Mouse (Mus musculus) kidney, postnatal 25 days (tissue): ENCODE measurements around the gene Smtnl1.
"Not testable (repeated sequence)": the region's sequence is repeated elsewhere in the genome, so short reads cannot be mapped to it uniquely, and the experiment has no call there.

Source experiments
- DNase-seq, 2 experiments: peaks; one replicate each; pipeline ENCODE4 v3.0.0; 2021; ENCODE audit warnings: mixed read lengths in 2 of 2

Smtnl1 gene

DNA sequence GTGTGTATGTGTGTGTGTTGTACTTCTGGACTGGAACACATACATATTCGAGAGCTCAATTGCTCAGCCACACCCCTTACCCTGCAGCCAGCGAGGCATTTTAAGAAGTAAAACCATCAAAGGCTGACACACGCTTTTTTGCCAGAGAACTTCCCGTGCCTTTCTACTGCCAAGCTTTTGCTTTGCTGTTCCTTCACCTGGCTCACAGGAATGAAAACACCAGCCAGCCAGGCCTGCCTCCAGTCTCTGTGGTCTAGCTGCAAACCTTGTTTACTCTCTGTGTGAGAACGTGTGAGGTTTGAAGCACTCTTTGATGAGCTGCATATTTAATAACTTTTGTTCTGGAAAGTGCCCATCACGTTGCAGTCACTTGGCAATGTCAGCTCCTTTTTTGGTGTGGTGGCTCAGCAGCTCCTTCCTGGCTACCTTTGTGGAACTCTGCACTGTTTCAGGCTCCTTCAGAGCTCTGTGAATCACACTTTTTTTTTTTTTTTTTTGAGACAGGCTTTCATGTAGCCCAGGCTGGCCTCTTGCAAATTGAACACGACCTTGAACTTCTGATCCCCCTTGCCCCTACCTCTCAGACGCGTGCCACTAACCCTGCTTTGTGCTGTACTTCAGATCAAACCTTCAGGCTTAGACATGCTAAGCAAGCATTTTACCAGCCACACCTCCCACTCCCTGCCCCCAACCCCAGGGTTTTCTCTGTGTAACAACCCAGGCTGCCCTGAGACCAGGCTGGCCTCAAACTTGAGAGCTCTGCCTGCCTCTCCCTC, 15.6 kb upstream of the Smtnl1 start:
- DNase-seq: peak in 1 of 2 experiments; percentile 28

DNA sequence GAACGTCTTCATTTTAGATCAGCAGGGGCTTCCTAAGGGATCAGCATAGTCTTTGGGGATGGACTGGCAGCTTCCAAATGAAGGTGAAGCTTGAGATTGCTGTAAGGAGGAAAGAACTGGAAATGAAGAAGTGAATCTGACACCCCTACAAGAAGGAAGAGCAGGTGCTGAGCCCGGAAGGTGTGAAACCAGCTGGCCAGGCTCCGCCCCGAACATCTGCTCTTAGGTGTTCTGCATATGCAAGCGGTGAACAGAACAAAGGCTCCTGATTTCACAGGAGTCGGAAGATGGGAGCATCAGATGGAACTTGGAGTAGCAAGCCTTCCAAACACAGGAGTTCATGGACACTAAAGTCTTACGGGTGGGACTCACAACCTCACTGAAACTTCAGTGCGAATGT, 14.7 kb upstream of the Smtnl1 start:
- peak in 1 of 2 experiments; percentile 13 for DNase-seq

DNA sequence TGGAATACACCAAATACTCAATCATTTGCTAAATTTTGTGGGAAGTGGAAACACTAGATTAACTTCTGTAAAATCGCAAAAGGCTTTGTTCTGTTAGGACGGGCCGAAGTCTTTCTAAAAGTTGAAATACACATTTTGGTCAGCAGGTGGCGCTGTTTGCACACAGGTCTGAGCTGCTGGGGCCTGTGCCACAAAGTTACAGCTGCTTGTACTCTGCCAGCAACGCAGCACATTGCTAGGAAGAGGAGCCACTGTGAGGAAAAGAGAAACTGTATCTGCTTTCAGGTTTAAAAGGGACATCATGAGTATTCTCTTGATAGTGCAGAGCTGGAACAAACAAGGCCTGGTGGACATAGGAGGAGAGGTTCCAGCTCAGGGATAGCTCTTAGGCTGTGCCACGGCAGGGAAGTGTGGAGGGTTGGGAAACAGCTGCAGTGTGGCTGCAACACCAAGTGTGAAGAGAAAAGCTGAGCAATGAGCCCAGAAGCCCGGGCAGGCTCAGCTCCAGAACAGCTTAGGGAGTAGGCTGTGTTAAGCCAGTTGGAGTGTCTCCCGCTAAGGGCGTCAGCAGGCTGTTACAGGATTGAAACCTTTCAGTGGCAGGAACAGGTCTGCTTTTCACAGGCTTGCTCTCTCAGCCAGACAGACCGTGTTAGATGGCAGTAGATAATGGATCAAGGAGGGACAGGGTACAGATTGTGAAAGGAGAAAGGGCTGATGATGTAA, 9.4 kb upstream of the Smtnl1 start:
- DNase-seq: peak; percentile 81 to 92

DNA sequence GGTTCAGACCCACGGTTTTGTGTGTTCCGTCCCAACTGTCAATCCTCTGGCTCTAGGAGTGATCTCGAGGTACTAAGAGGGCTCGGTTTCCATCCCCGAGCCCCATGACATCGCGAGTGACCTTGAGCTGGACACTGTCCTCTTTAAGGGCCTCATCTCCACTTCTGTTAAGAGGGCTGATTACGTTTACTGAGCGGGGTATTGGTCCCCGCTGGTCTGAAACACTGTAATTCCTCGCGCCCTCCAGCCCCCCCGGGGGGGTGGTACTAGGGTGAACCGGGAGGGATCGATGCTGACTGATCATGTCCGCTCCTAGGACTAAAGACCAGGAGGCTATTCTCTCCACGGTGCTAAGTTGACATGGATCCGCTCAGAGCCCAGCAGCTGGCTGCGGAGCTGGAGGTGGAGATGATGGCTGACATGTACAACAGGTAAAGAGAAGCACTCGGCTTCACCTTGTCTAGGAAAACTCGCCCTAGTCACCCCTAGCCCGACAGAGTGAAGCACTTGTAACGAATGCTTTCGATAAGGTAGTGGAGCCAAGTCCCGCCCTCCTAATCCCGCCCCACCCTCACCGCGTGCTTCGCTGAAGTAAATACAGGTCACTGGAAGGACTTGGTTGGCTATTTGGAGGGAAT, 5.0 kb upstream of the Smtnl1 start:
- DNase-seq: peak; percentile 58 to 66

DNA sequence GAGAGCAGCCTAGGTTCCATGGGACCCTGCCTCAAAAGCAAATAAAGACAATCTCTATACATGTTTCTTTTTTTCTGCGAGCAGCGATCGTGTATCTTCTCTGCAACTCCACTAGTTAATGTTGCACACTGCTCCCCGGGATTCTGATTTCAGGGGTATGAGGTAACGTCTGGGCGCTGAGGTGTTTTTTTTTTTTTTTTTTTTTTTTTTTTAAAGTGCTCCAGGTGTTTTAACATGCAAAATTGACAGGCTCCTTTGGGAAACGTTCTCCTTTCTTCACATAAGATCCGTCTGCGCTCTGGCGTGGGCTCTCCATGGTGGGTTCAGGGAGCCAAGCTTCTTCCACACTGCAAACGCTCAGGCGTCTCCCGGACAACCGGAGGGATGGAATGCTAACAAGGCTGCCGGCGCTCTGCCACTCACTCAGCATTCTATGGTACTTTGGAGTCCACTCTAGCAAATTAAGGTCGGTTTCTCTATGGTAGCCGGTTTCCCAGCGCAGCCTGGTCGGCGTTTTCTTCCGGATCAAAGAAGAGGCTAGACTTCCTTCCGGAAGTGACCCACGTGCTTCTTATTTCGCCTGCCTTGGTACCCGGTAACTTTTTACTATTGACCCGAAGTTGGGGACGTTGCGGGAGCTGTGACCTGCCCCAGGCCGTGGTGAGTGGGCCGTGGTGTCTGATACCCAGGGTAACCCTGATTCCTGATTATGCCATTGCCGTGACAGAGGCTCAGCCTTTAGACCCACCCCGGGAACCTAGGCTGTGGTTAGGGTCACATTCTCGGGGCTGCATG, 4.2 kb upstream of the Smtnl1 start, which contains the start of gene Timm10:
TSS of gene Timm10 (plus strand) at position 510 of the 795 bp plus-strand sequence.
- DNase-seq: peak; percentile 87 to 94

DNA sequence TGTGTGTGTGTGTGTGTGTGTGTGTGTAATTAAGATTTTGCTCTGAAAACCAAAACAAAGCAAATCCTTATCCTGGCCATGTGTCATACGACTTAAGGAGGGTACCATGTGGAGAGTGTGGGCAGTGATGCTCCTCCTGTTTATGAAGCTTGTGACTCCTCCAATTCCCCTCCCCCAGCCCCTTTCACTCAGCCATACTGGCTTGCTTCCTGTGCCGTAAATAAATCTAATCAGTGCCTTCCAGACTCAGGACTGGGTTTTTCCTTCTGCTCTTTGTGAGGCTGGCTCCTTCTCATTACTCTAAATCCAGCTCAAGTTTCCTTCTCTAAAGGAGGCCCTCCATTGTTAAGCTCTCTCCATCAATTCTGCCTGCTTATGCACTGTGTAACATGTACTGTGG, 785 bp upstream of the Smtnl1 start:
- DNase-seq: no peak

DNA sequence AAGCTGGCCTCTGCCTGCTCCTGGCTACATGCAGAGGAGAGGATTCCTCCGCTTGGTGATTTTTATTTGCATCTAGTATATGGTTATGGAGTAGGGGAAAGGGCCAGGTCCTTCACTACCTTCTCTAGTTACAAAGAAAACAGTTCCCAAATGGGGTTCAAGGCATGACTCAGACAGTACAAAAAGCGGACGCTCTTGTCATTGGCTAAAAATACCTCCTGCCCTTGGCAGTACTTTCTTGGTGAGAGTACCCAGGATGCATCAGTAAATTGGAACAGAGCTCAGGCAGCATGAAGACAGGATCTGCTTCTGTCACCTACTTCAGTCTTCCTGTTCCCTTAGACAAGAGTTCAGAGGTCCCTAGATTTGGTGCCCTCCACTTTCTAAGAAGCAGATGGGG, 2.6 kb downstream of the Smtnl1 start:
- no peak for DNase-seq

DNA sequence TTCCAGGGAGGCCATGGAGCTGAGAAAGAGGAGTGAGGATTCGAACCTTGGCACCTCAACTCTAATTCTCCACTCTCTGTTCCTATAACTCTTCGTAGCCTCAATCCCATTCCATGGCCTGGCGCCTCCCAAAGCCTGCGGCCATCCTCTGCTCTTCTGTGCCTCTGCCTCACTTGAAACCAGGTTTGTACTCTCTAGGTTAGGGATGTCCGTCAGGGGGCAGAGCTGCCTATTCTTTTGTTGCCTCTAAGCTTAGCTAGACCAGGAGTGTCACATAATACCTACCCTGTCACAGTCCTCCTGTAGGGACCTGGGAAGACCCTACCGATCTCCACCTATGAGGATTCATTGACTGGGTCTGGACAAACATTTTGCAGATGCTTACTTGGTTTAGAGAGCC, 9.8 kb downstream of the Smtnl1 start:
- DNase-seq: no peak

DNA sequence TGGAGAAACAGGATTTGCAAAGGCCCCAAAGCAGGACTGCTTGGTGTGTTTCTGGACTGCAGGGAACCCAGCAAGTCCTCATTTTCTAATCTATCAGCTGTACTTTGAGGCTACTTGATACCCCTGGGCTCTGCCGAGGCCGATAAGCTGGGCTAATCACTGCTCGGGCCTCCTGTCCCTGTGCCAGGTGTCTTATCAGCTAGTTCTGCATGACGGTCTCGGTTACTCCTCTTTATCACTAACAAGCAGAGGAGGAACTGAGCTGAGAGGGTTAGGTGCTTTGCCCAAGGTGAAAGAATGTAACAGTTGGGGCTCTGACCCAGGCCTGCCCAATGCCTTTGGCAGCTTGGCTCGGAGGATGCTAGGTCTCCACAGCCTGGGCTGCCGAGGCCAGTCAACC, 10.6 kb downstream of the Smtnl1 start:
- no peak for DNase-seq

DNA sequence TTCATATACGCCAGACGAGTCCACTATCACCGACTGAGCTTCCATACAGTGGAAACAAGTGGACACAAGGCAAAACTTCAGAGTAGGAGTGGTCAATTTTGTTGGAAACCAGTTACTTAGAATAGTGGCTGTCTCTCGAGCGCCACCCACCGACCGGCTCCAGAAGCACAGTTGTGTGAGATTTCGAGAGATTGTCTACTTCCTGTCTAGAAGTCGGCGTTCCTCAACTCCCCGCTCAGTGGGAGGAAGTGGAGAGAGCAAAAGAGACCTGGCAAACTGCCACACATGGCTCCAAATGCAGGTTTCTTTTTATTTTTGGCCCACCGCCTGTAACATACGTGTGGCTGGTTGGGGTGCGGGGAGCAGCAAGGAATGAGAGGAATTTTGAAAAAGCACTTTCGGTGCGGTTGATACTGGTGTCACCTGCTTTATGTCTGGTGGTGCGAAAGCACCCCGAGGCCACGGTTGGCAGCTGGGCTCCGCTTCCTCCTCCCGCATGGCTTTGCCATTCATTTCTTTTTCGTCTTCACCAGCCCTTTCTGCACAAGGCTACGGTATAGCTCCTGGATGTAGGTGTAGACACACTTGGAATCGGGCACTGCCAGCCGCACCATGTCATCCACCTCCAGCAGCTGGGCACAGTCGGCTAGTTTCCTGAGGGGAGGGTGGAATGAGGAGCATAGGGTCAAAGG, 11.4 kb downstream of the Smtnl1 start:
- peak; percentile 84 to 87 for DNase-seq

DNA sequence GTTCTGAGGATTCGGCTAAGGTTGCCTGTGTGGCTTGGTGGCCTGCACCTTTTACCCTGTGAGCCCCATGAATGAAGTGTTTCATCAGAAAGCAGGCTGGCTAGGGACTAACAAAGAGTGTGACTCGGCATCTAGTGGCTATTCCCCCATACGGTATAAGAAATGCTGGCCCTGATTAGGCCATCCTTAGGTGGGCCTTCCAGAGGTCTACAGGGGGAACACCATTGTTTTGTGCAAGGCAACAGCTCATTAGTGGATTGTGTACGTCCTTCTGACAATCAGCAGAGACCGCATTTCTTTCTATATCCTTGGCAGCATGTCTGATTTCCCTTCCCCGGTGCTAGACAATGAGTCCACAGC, 11.9 kb downstream of the Smtnl1 start:
- no peak for DNase-seq

DNA sequence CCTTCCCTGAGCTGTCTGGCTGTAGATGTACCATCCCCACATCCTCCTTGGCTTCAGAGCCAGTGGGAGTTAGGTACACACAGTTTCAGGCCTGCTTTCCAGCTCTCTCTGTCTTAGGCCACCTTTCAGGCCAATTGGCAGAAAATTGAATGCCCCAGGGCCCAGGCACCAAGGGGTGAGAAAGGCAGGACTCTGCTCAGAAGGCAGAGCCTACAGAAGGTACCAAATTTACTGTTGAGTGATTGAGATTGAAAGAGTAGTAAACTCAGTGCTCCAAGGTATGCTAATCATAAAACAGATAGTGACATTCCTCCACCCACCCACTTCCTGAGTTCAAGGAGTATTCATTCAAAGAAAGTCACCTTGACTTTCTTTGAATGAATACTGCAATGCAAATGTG, 13.1 kb downstream of the Smtnl1 start:
- DNase-seq: no peak

DNA sequence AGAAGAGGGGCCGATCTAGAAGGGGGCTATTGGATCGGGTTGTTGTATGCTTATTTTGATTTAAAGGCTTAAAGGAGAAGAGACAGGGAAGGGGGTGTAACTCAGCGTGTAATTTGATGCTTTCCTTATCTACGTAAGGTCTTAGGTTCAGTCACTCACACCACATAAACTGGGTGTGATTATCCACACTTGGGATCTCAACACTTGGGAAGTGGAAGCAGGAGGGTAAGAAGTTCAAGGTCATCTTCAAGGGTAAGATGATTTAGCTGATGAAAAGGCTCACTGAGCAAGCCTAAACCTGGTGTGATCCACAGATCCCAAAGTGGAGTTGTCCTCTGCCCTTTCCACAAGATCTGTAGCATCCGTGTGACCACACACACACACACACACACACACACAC, 15.9 kb downstream of the Smtnl1 start:
- DNase-seq: no peak

DNA sequence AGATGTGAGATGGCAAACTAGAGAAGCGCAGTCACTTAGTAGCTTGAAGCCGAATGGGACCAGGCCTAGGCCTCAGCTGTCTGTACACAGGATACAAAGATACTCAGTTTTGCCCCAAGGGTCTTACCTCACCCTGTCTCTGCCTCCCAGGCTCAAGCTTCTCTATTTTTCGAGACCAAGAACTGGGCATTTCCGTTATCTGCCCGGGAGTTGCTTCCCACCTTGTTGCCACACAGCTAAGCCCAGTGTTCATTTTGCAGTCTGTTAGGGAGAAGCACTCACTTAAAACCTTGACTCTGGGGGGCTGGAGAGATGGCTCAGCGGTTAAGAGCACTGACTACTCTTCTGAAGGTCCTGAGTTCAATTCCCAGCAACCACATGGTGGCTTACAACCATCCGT, 18.5 kb downstream of the Smtnl1 start:
- DNase-seq: no peak

DNA sequence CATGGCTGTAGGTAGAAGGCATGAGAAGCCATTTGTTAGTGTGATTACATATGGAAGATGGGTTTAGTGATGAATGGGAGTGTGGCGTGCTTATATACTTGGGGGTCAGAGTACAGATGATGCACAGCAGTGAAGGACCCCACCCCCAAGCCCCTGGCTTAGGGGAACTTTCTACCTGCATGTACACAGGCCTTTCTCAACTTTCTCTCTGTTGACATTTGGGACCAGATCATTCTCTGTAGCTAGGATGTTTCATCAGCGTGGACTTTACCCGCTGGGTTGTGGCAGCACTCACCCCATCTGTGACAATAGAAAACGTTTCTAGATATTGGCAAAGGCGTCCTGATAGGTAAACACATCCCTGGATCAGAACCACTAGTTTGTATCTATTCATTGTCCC, 21.2 kb downstream of the Smtnl1 start:
- DNase-seq: not testable (repeated sequence)

DNA sequence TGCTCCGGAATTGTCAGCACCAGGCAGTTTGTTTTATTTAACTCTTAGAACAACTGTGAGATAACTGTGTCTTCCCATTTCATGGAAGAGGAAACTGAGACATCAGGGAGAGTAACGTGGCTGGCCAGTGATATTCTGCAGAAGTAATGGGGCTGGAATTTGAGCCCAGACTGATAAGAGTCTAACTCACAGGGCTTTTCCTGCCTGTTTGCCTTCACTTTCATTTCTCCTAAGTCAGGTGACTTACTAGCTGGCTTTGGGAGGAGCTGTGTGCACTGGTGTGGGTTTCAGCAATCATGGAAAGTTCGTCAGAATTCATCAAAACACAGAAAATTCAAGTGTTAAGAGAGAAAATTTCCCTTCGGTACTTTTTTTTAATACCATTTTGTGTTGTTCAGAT, 22.1 kb downstream of the Smtnl1 start:
- DNase-seq: no peak

DNA sequence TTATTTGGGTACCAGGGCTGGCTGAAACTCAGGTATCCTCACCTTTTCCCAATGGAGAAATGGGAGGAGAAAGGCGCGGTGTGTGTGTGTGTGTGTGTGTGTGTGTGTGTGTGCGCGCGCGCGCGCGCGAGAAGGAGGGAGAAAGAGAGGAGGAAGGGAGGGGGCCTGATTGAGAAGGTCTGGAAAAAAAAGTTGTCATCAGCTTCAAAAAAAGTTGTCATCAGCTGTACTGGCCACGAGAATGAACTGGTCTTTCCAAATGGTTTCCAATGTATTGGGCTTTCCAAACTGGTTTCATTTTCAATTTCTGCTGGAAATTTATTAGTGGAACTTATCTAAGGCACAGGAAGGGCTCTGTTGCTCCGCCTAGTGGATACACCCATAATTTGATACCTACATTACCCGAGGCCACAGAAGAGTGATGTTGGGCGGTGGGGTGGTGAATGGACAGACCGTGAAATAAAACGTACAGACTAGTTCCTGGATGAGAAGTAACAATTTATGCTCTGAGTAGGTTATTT, 23.4 kb downstream of the Smtnl1 start:
- DNase-seq: peak; percentile 75 to 87

DNA sequence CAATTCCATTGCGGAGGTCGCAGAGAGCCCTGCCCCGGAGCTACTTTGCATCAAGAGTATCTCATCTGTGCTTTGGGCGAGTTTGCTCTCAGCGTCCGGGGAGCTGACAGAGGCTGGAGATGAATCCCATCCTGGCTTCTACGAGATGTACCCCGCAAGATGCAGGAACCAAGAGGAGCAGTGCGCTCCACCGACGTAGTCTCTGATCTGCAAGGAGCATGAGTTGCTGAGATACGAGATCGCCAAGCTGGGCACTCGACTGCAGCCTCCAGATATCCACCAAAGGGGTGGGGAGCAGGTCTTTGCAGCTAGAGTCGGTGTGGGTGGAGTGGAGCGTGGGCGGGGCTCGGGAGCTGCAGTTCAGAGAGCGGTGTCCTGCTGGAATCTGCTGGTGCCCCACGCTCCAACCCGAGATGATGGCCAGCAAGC, 23.9 kb downstream of the Smtnl1 start, which contains the start of gene Ube2l6:
TSS of gene Ube2l6 (plus strand) at position 336 of the 429 bp plus-strand sequence.
- DNase-seq: peak; percentile 76 to 84

DNA sequence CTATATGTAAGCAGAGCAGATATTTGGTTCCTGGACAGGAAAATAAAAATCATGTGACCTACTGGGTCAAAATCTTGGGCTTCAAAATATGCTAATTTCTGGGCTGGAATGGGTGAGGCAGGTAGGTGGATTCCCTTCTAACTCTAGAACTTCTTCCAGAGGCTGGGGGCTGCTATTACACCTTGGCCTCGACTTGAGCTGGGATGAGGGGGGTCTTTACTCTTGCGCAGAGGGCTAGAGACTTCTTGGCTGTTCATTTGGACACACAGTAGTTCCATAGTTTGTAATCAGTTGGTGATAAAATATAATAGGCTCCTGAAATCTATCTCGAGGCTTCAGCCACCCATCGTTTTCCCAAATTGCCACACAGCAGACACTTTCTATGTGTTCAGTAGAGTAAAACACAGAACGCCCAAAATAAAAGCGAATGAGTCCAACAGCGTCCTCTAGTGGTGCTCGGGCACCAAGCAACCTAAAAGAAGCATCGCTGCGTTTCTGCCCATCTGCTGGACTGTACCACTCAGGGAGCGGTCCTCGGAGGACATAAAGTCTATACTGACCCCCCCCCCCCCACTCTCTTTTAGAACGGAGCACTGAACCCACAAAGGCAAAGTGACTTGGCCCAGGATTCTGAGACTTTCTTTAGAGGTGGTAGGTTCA, 24.5 kb downstream of the Smtnl1 start:
- DNase-seq: peak; percentile 68 to 75

DNA sequence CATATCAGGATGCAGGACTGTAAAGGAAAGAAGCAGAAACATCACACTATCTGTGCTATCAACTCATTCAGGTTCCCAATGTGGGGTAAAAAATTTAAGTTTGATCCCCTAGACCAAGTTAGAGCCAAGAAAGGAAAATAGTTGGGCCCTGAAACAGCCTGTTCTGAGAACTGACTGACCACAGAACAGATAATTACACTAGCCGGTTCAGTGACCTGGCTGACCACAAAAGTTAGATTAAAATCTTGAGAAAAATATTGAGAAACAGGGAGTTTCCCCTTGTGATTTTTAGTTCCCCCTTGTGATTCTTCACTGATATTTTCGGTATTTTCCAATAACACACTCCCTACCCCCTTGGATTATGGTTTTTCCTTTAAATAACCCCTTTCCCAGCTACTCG, 28.6 kb downstream of the Smtnl1 start:
- DNase-seq: no peak

DNA sequence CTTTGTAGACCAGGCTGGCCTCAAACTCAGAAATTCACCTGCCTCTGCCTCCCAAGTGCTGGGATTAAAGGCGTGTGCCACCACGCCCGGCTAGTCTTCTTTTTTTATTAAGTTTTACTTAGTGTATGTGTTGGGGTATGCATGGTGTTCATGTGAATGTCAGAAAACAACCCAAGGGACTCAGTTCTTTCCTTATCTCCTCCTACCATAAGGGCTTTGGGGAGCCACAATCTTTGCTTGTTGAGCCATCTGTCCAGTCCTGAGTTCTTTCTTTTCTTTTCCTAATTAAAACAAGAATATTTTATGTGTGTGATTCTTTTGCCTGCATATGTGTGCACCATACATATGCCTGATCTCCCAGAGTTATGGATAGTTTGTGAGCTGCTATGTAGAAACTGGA, 29.3 kb downstream of the Smtnl1 start:
- no peak for DNase-seq
